Mouse (Mus musculus): ENCODE data around the gene Iqcb1. TPM values are rescaled to one million over a fixed set of nuclear protein-coding genes. Genes with fewer than 3 reads are reported as not detected.
"Not testable (repeated sequence)": the region's sequence is repeated elsewhere in the genome, so short reads cannot be mapped to it uniquely, and the experiment has no call there.

The Iqcb1 gene
- polyA plus RNA-seq, 1 experiment from 2014 or later = 65.1 TPM

GRCm38 (mm10) chr16:36813680-36814079 is 14.5 kb upstream of the Iqcb1 start:
- no peak overlapping the region for H3K27ac ChIP-seq (ENCODE audit: low read length)
- H3K4me1 ChIP-seq (ENCODE audit: control insufficient read depth, insufficient read depth, low read length) = no peaks in the 10 kb centered on the region
- no peaks in the 10 kb centered on the region for H3K9me3 ChIP-seq (replicated peaks; ENCODE audit: control insufficient read depth, low read length, poor library complexity, severe bottlenecking)
- H3K9ac ChIP-seq (ENCODE audit: low read depth, low read length) = no peak overlapping the region
- 74% methylated on average over 3 of the region's 3 CpGs for WGBS
- no peak overlapping the region for H3K4me3 ChIP-seq (ENCODE audit: low read depth, low read length)
- no peak overlapping the region for H3K4me2 ChIP-seq (ENCODE audit: low read length)
- no peaks in the 10 kb centered on the region for H3K36me3 ChIP-seq (ENCODE audit: control insufficient read depth, insufficient read depth, low read length)
- ATAC-seq = no peak
- H3K27me3 ChIP-seq (ENCODE audit: control insufficient read depth, insufficient read depth, low read depth, low read length) = no peaks in the 10 kb centered on the region

GRCm38 (mm10) chr16:36816916-36817315 is 11.3 kb upstream of the Iqcb1 start:
- no peak overlapping the region for H3K4me2 ChIP-seq (ENCODE audit: low read length)
- ATAC-seq = peak; percentile 60

GRCm38 (mm10) chr16:36817321-36817926 is 10.8 kb upstream of the Iqcb1 start:
- no peak overlapping the region for H3K4me3 ChIP-seq (ENCODE audit: low read depth, low read length)
- WGBS = 17% methylated on average over 7 of the region's 7 CpGs
- H3K27me3 ChIP-seq (ENCODE audit: control insufficient read depth, insufficient read depth, low read depth, low read length) = no peaks in the 10 kb centered on the region
- H3K4me1 ChIP-seq (ENCODE audit: control insufficient read depth, insufficient read depth, low read length) = no peaks in the 10 kb centered on the region
- H3K27ac ChIP-seq (ENCODE audit: low read length) = no peak overlapping the region
- H3K4me2 ChIP-seq (ENCODE audit: low read length) = no peak overlapping the region
- peak; percentile 98 for ATAC-seq
- no peaks in the 10 kb centered on the region for H3K9me3 ChIP-seq (replicated peaks; ENCODE audit: control insufficient read depth, low read length, poor library complexity, severe bottlenecking)
- no peaks in the 10 kb centered on the region for H3K36me3 ChIP-seq (ENCODE audit: control insufficient read depth, insufficient read depth, low read length)
- H3K9ac ChIP-seq (ENCODE audit: low read depth, low read length) = no peak overlapping the region

More at GRCm38 (mm10) chr16:36816916-36817315, 11.3 kb upstream of the Iqcb1 start:
- H3K27ac ChIP-seq (ENCODE audit: low read length) = no peak overlapping the region
- no peaks in the 10 kb centered on the region for H3K27me3 ChIP-seq (ENCODE audit: control insufficient read depth, insufficient read depth, low read depth, low read length)
- H3K9me3 ChIP-seq (replicated peaks; ENCODE audit: control insufficient read depth, low read length, poor library complexity, severe bottlenecking) = no peaks in the 10 kb centered on the region
- no peaks in the 10 kb centered on the region for H3K4me1 ChIP-seq (ENCODE audit: control insufficient read depth, insufficient read depth, low read length)
- H3K4me3 ChIP-seq (ENCODE audit: low read depth, low read length) = no peak overlapping the region
- H3K36me3 ChIP-seq (ENCODE audit: control insufficient read depth, insufficient read depth, low read length) = no peaks in the 10 kb centered on the region
- H3K9ac ChIP-seq (ENCODE audit: low read depth, low read length) = no peak overlapping the region

- Histone ChIP-seq H3K4me3 (ENCODE audit: low read depth, low read length) (no peak overlapping the region), H3K4me2 (ENCODE audit: low read length) (no peak overlapping the region), H3K9ac (ENCODE audit: low read depth, low read length) (no peak overlapping the region), H3K27me3 (ENCODE audit: control insufficient read depth, insufficient read depth, low read depth, low read length) (no peaks in the 10 kb centered on the region), H3K4me1 (ENCODE audit: control insufficient read depth, insufficient read depth, low read length) (no peaks in the 10 kb centered on the region), H3K9me3 (replicated peaks; ENCODE audit: control insufficient read depth, low read length, poor library complexity, severe bottlenecking) (no peaks in the 10 kb centered on the region), H3K27ac (ENCODE audit: low read length) (no peak overlapping the region), H3K36me3 (ENCODE audit: control insufficient read depth, insufficient read depth, low read length) (no peaks in the 10 kb centered on the region)
- no peak for ATAC-seq
- WGBS = 56% methylated on average over 6 of the region's 6 CpGs
Measured at GRCm38 (mm10) chr16:36820016-36820415, 8.2 kb upstream of the Iqcb1 start.

- H3K36me3 ChIP-seq (ENCODE audit: control insufficient read depth, insufficient read depth, low read length) = no peaks in the 10 kb centered on the region
- H3K9ac ChIP-seq (ENCODE audit: low read depth, low read length) = no peak overlapping the region
- no peak for ATAC-seq
- no peak overlapping the region for H3K4me2 ChIP-seq (ENCODE audit: low read length)
- H3K27ac ChIP-seq (ENCODE audit: low read length) = no peak overlapping the region
- H3K4me1 ChIP-seq (ENCODE audit: control insufficient read depth, insufficient read depth, low read length) = no peaks in the 10 kb centered on the region
- no peaks in the 10 kb centered on the region for H3K27me3 ChIP-seq (ENCODE audit: control insufficient read depth, insufficient read depth, low read depth, low read length)
- H3K9me3 ChIP-seq (replicated peaks; ENCODE audit: control insufficient read depth, low read length, poor library complexity, severe bottlenecking) = no peaks in the 10 kb centered on the region
- 85% methylated on average over 3 of the region's 3 CpGs for WGBS
- no peak overlapping the region for H3K4me3 ChIP-seq (ENCODE audit: low read depth, low read length)
Measured at GRCm38 (mm10) chr16:36820747-36821146, 7.4 kb upstream of the Iqcb1 start.

GRCm38 (mm10) chr16:36821474-36821873 is 6.7 kb upstream of the Iqcb1 start:
- Histone ChIP-seq H3K27me3 (ENCODE audit: control insufficient read depth, insufficient read depth, low read depth, low read length) (no peaks in the 10 kb centered on the region), H3K9ac (ENCODE audit: low read depth, low read length) (no peak overlapping the region)
- WGBS = 10% methylated on average over 3 of the region's 3 CpGs

DNA sequence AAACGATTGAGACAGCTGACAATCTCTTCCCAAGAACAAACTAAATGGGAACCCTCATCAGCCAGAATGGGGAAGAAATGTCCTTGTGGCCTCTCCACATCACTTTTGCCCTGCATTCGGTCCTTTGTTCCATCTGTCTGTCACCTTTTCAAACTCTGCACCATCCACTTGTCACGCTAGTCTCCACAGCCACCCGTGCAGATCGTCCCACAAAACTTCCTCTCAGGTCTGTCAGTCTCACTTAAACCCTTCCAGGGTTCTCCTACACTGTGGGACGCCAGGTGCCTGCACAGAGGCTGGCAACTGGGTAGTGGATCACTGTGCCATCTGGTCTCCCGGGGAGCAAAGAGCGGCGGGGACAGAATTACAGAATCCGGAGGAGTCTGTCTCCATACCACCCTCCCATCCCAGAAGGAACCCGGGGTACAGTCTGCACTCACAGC is 553 bp upstream of the Iqcb1 start:
- peak overlapping the region; percentile 82 for H3K4me3 ChIP-seq (ENCODE audit: low read depth, low read length)
- H3K9me3 ChIP-seq (replicated peaks; ENCODE audit: control insufficient read depth, low read length, poor library complexity, severe bottlenecking) = no peaks in the 10 kb centered on the region
- no peaks in the 10 kb centered on the region for H3K36me3 ChIP-seq (ENCODE audit: control insufficient read depth, insufficient read depth, low read length)
- peak overlapping the region; percentile 91; the same call in 1 of the 2 replicates for H3K9ac ChIP-seq (ENCODE audit: low read depth, low read length)
- H3K4me1 ChIP-seq (ENCODE audit: control insufficient read depth, insufficient read depth, low read length) = peaks cover 18% of the 10 kb centered on the region
- peak; percentile 50; the same call in 1 of the 2 replicates for ATAC-seq
- H3K27ac ChIP-seq (ENCODE audit: low read length) = no peak overlapping the region
- peak overlapping the region; percentile 63 for H3K4me2 ChIP-seq (ENCODE audit: low read length)
- peaks cover 3% of the 10 kb centered on the region; the same call in 1 of the 2 replicates for H3K27me3 ChIP-seq (ENCODE audit: control insufficient read depth, insufficient read depth, low read depth, low read length)
- 2% methylated on average over 11 of the region's 11 CpGs for WGBS

More at GRCm38 (mm10) chr16:36821474-36821873, 6.7 kb upstream of the Iqcb1 start:
- Histone ChIP-seq H3K9me3 (replicated peaks; ENCODE audit: control insufficient read depth, low read length, poor library complexity, severe bottlenecking) (no peaks in the 10 kb centered on the region), H3K4me2 (ENCODE audit: low read length) (no peak overlapping the region), H3K4me1 (ENCODE audit: control insufficient read depth, insufficient read depth, low read length) (no peaks in the 10 kb centered on the region), H3K4me3 (ENCODE audit: low read depth, low read length) (no peak overlapping the region), H3K36me3 (ENCODE audit: control insufficient read depth, insufficient read depth, low read length) (no peaks in the 10 kb centered on the region), H3K27ac (ENCODE audit: low read length) (no peak overlapping the region)
- no peak for ATAC-seq

- Histone ChIP-seq H3K9ac (ENCODE audit: low read depth, low read length) (peak overlapping the region; percentile 91), H3K4me2 (ENCODE audit: low read length) (peak overlapping the region; percentile 63), H3K4me1 (ENCODE audit: control insufficient read depth, insufficient read depth, low read length) (peaks cover 18% of the 10 kb centered on the region), H3K4me3 (ENCODE audit: low read depth, low read length) (peak overlapping the region; percentile 82), H3K36me3 (ENCODE audit: control insufficient read depth, insufficient read depth, low read length) (no peaks in the 10 kb centered on the region), H3K27me3 (ENCODE audit: control insufficient read depth, insufficient read depth, low read depth, low read length) (peaks cover 3% of the 10 kb centered on the region; the same call in 1 of the 2 replicates), H3K9me3 (replicated peaks; ENCODE audit: control insufficient read depth, low read length, poor library complexity, severe bottlenecking) (no peaks in the 10 kb centered on the region), H3K27ac (ENCODE audit: low read length) (no peak overlapping the region; the same call in 1 of the 2 replicates)
- peak; percentile 49 for ATAC-seq
- WGBS = 3% methylated on average over 11 of the region's 11 CpGs
Measured at GRCm38 (mm10) chr16:36828820-36829219, 635 bp downstream of the Iqcb1 start.

DNA sequence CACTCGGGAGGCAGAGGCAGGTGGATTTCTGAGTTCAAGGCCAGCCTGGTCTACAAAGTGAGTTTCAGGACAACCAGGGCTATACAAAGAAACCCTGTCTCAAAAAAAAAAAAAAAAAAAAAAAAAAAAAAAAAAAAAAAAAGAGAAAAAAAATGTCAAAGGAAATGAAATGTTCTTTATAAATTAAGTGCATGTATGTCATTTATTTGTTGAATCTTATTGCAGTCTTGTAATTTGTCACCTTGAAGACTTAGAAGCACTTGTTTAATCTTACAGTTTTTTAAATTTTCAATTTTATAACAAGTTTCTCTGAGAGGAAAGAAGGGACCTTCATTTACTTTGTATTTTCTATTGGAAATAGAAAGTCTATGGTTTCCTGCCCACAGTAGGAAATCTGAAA is 18.7 kb downstream of the Iqcb1 start:
- not testable (repeated sequence) for H3K4me3 ChIP-seq (ENCODE audit: low read depth, low read length); H3K4me1 ChIP-seq (ENCODE audit: control insufficient read depth, insufficient read depth, low read length); H3K27ac ChIP-seq (ENCODE audit: low read length); H3K27me3 ChIP-seq (ENCODE audit: control insufficient read depth, insufficient read depth, low read depth, low read length); H3K36me3 ChIP-seq (ENCODE audit: control insufficient read depth, insufficient read depth, low read length); H3K9ac ChIP-seq (ENCODE audit: low read depth, low read length); H3K9me3 ChIP-seq (replicated peaks; ENCODE audit: control insufficient read depth, low read length, poor library complexity, severe bottlenecking); ATAC-seq; H3K4me2 ChIP-seq (ENCODE audit: low read length)
- WGBS = 100% methylated on average over 1 of the region's 1 CpGs

Data from midbrain, embryonic 16.5 days (tissue).